Mouse (Mus musculus): ENCODE measurements around the gene Sf3b5. TPM values are rescaled to one million over a fixed set of nuclear protein-coding genes. Genes with fewer than 3 reads are reported as not detected.

Sf3b5 gene
- total and polyA plus RNA-seq, 2 experiments, result 7.7 to 22.0 TPM

- TF ChIP-seq POLR2A (IDR thresholded peaks at IDR 0.05; ENCODE audit: extremely low read depth, insufficient read depth, low read length) (no peak), CTCF (IDR thresholded peaks at IDR 0.05; ENCODE audit: low read depth, low read length) (no peak)
- H3K27ac ChIP-seq (replicated peaks; ENCODE audit: insufficient read depth, low read depth, low read length), result no peak overlapping the region
- H3K27me3 ChIP-seq (ENCODE audit: control insufficient read depth, insufficient read depth, low read length), result 0 out of 2 replicates have a peak, but pooled peaks cover 2% of the 10 kb centered on the region
These were observed 13.2 kb upstream of the Sf3b5 start for GRCm38 (mm10) chr10:12991953-12992352.

GRCm38 (mm10) chr10:12993411-12994039, 11.6 kb upstream of the Sf3b5 start:
- TF ChIP-seq POLR2A (IDR thresholded peaks at IDR 0.05; ENCODE audit: extremely low read depth, insufficient read depth, low read length), result no peak
- no peak for TF ChIP-seq CTCF (IDR thresholded peaks at IDR 0.05; ENCODE audit: low read depth, low read length)
- Histone ChIP-seq H3K36me3 (ENCODE audit: control insufficient read depth, insufficient read depth, low read length) (no peaks in the 10 kb centered on the region), H3K9ac (ENCODE audit: low read depth, low read length) (no peak overlapping the region), H3K27ac (replicated peaks; ENCODE audit: insufficient read depth, low read depth, low read length) (no peak overlapping the region), H3K4me3 (ENCODE audit: insufficient read depth, low read depth, low read length) (no peak overlapping the region), H3K27me3 (ENCODE audit: control insufficient read depth, insufficient read depth, low read length) (no peaks in the 10 kb centered on the region), H3K79me2 (ENCODE audit: control insufficient read depth, insufficient read depth, low read length) (no peaks in the 10 kb centered on the region), H3K4me1 (ENCODE audit: control insufficient read depth, insufficient read depth, low read length) (no peaks in the 10 kb centered on the region)
- no peak for DNase-seq (ENCODE audit: extremely low read depth, low read depth, low spot score)
- 85% methylated on average over 25 of the region's 25 CpGs for WGBS

More at GRCm38 (mm10) chr10:12991953-12992352, 13.2 kb upstream of the Sf3b5 start:
- H3K9ac ChIP-seq (ENCODE audit: low read depth, low read length), result no peak overlapping the region
- no peaks in the 10 kb centered on the region for H3K79me2 ChIP-seq (ENCODE audit: control insufficient read depth, insufficient read depth, low read length)
- no peak overlapping the region for H3K4me3 ChIP-seq (ENCODE audit: insufficient read depth, low read depth, low read length)
- no peaks in the 10 kb centered on the region for H3K36me3 ChIP-seq (ENCODE audit: control insufficient read depth, insufficient read depth, low read length)
- DNase-seq (ENCODE audit: extremely low read depth, low read depth, low spot score), result no peak
- 83% methylated on average over 5 of the region's 5 CpGs for WGBS
- H3K4me1 ChIP-seq (ENCODE audit: control insufficient read depth, insufficient read depth, low read length), result no peaks in the 10 kb centered on the region

GRCm38 (mm10) chr10:12996736-12997477, 8.2 kb upstream of the Sf3b5 start:
- Histone ChIP-seq H3K4me1 (ENCODE audit: control insufficient read depth, insufficient read depth, low read length) (no peaks in the 10 kb centered on the region), H3K27ac (replicated peaks; ENCODE audit: insufficient read depth, low read depth, low read length) (no peak overlapping the region), H3K9ac (ENCODE audit: low read depth, low read length) (no peak overlapping the region), H3K36me3 (ENCODE audit: control insufficient read depth, insufficient read depth, low read length) (no peaks in the 10 kb centered on the region), H3K4me3 (ENCODE audit: insufficient read depth, low read depth, low read length) (no peak overlapping the region), H3K27me3 (ENCODE audit: control insufficient read depth, insufficient read depth, low read length) (no peaks in the 10 kb centered on the region), H3K79me2 (ENCODE audit: control insufficient read depth, insufficient read depth, low read length) (no peaks in the 10 kb centered on the region)
- WGBS, result 34% methylated on average over 17 of the region's 17 CpGs
- DNase-seq (ENCODE audit: extremely low read depth, low read depth, low spot score), result peak; percentile 82
- TF ChIP-seq CTCF (IDR thresholded peaks at IDR 0.05; ENCODE audit: low read depth, low read length) (peak; percentile 69), POLR2A (IDR thresholded peaks at IDR 0.05; ENCODE audit: extremely low read depth, insufficient read depth, low read length) (no peak)

- H3K27ac ChIP-seq (replicated peaks; ENCODE audit: insufficient read depth, low read depth, low read length), result peak overlapping the region; percentile 36
- peak; percentile 97 for DNase-seq (ENCODE audit: extremely low read depth, low read depth, low spot score)
- peak overlapping the region; percentile 83 for H3K4me3 ChIP-seq (ENCODE audit: insufficient read depth, low read depth, low read length)
- no peaks in the 10 kb centered on the region for H3K4me1 ChIP-seq (ENCODE audit: control insufficient read depth, insufficient read depth, low read length)
- no peaks in the 10 kb centered on the region for H3K36me3 ChIP-seq (ENCODE audit: control insufficient read depth, insufficient read depth, low read length)
- no peak for TF ChIP-seq CTCF (IDR thresholded peaks at IDR 0.05; ENCODE audit: low read depth, low read length)
- no peak for TF ChIP-seq POLR2A (IDR thresholded peaks at IDR 0.05; ENCODE audit: extremely low read depth, insufficient read depth, low read length)
- peak overlapping the region; percentile 78 for H3K9ac ChIP-seq (ENCODE audit: low read depth, low read length)
- no peaks in the 10 kb centered on the region for H3K79me2 ChIP-seq (ENCODE audit: control insufficient read depth, insufficient read depth, low read length)
- WGBS, result 2% methylated on average over 52 of the region's 52 CpGs
- no peaks in the 10 kb centered on the region for H3K27me3 ChIP-seq (ENCODE audit: control insufficient read depth, insufficient read depth, low read length)
These were observed 3.0 kb downstream of the Sf3b5 start for GRCm38 (mm10) chr10:13007876-13008736.

- no peaks in the 10 kb centered on the region for H3K36me3 ChIP-seq (ENCODE audit: control insufficient read depth, insufficient read depth, low read length)
- no peak for DNase-seq (ENCODE audit: extremely low read depth, low read depth, low spot score)
- no peaks in the 10 kb centered on the region for H3K27me3 ChIP-seq (ENCODE audit: control insufficient read depth, insufficient read depth, low read length)
- peak overlapping the region; percentile 78 for H3K9ac ChIP-seq (ENCODE audit: low read depth, low read length)
- 1% methylated on average over 29 of the region's 29 CpGs for WGBS
- no peaks in the 10 kb centered on the region for H3K4me1 ChIP-seq (ENCODE audit: control insufficient read depth, insufficient read depth, low read length)
- no peak overlapping the region for H3K27ac ChIP-seq (replicated peaks; ENCODE audit: insufficient read depth, low read depth, low read length)
- TF ChIP-seq CTCF (IDR thresholded peaks at IDR 0.05; ENCODE audit: low read depth, low read length), result no peak
- TF ChIP-seq POLR2A (IDR thresholded peaks at IDR 0.05; ENCODE audit: extremely low read depth, insufficient read depth, low read length), result no peak
- H3K79me2 ChIP-seq (ENCODE audit: control insufficient read depth, insufficient read depth, low read length), result no peaks in the 10 kb centered on the region
- peak overlapping the region; percentile 83 for H3K4me3 ChIP-seq (ENCODE audit: insufficient read depth, low read depth, low read length)
These were observed 3.6 kb downstream of the Sf3b5 start for GRCm38 (mm10) chr10:13008737-13009121.

Data from liver, adult 2 months (tissue).